Comparison of ENCODE assay signal across 25 mouse cellular contexts in genomic region chr1:180267151-180267550, GRCm38 (mm10). TPM values are rescaled to one million over a fixed set of nuclear protein-coding genes. Genes with fewer than 3 reads are reported as not detected.
DNase-seq lines count a peak whose midpoint lies in the region; ATAC-seq and TF ChIP-seq lines count a peak whose summit lies in the region.
"Had no signal": no experiment of that assay in that cellular context is flagged by ENCODE, and none has a peak within 500 bp of the region (broad histone marks: within the 10 kb centered on the region; RNA-seq: fewer than 3 reads in every experiment).

No protein-coding gene starts in this region.

- H3K27me3 ChIP-seq in lung, postnatal 0 days (replicated peaks; ENCODE audit: insufficient read depth, low read length), result no peaks in the 10 kb centered on the region
- H3K27me3 ChIP-seq in midbrain, embryonic 11.5 days (ENCODE audit: control insufficient read depth, insufficient read depth, low read length), result no peaks in the 10 kb centered on the region
- H3K27me3 ChIP-seq in midbrain, embryonic 16.5 days (ENCODE audit: control insufficient read depth, insufficient read depth, low read depth, low read length), result peaks cover 7% of the 10 kb centered on the region
- H3K27me3 ChIP-seq: CH12.LX; forebrain, embryonic 15.5 days; Patski had no signal

- no peak overlapping the region for H3K4me3 ChIP-seq in lung, postnatal 0 days (ENCODE audit: low read depth, low read length)
- no peak overlapping the region for H3K4me3 ChIP-seq in midbrain, embryonic 11.5 days (ENCODE audit: low read depth, low read length)
- no peak overlapping the region for H3K4me3 ChIP-seq in midbrain, embryonic 16.5 days (ENCODE audit: low read depth, low read length)
- H3K4me3 ChIP-seq: embryonic facial prominence, embryonic 10.5 days; embryonic facial prominence, embryonic 12.5 days; forebrain, embryonic 13.5 days; forebrain, embryonic 15.5 days had no signal

- H3K36me3 ChIP-seq in lung, postnatal 0 days (ENCODE audit: insufficient read depth, low read length), result no peaks in the 10 kb centered on the region
- H3K36me3 ChIP-seq in midbrain, embryonic 11.5 days (ENCODE audit: control insufficient read depth, insufficient read depth, low read length), result no peaks in the 10 kb centered on the region
- no peaks in the 10 kb centered on the region for H3K36me3 ChIP-seq in midbrain, embryonic 16.5 days (ENCODE audit: control insufficient read depth, insufficient read depth, low read length)
- H3K36me3 ChIP-seq: embryonic facial prominence, embryonic 10.5 days; embryonic facial prominence, embryonic 12.5 days; forebrain, embryonic 15.5 days; G1E had no signal

- H3K4me1 ChIP-seq in lung, postnatal 0 days (ENCODE audit: insufficient read depth, low read depth, low read length), result peaks cover 2% of the 10 kb centered on the region; the same call in 1 of the 2 replicates
- H3K4me1 ChIP-seq in midbrain, embryonic 11.5 days (ENCODE audit: control insufficient read depth, insufficient read depth, low read length), result no peaks in the 10 kb centered on the region
- H3K4me1 ChIP-seq in midbrain, embryonic 16.5 days (ENCODE audit: control insufficient read depth, insufficient read depth, low read length), result no peaks in the 10 kb centered on the region
- H3K4me1 ChIP-seq: forebrain, embryonic 13.5 days; forebrain, embryonic 15.5 days had no signal

- H3K27ac ChIP-seq in lung, postnatal 0 days (ENCODE audit: low read length), result no peak overlapping the region
- H3K27ac ChIP-seq in midbrain, embryonic 11.5 days (ENCODE audit: low read depth, low read length), result no peak overlapping the region
- H3K27ac ChIP-seq in midbrain, embryonic 16.5 days (ENCODE audit: low read length), result no peak overlapping the region
- H3K27ac ChIP-seq: embryonic facial prominence, embryonic 10.5 days; embryonic facial prominence, embryonic 12.5 days; forebrain, embryonic 13.5 days; forebrain, embryonic 15.5 days had no signal

- no peak for ATAC-seq in lung, postnatal 0 days
- no peak for ATAC-seq in midbrain, embryonic 11.5 days (ENCODE audit: low FRiP score)
- ATAC-seq in midbrain, embryonic 16.5 days, result no peak
- ATAC-seq: activated CD4-positive, CD25-positive, alpha-beta regulatory T cell, adult 4 months; CD4-positive, CD25-positive, alpha-beta regulatory T cell, adult 4 months; forebrain, embryonic 13.5 days; Patski had no signal

- H3K9ac ChIP-seq in lung, postnatal 0 days (replicated peaks; ENCODE audit: low read depth), result no peak overlapping the region
- H3K9ac ChIP-seq in midbrain, embryonic 11.5 days (ENCODE audit: low read length), result no peak overlapping the region
- no peak overlapping the region for H3K9ac ChIP-seq in midbrain, embryonic 16.5 days (ENCODE audit: low read depth, low read length)
- H3K9ac ChIP-seq: embryonic facial prominence, embryonic 12.5 days; forebrain, embryonic 13.5 days; forebrain, embryonic 15.5 days had no signal

- DNase-seq in adrenal gland, adult 8-10 months, result peak; percentile 0
- DNase-seq in adrenal gland, postnatal 10 days, result no peak
- DNase-seq in heart, adult 11 months, result peak; percentile 89
- no peak for DNase-seq in heart, adult 18-20 months
- peak; percentile 4 for DNase-seq in lung, postnatal 0 days (ENCODE audit: low spot score)
- no peak for DNase-seq in lung, postnatal 10 days
- peak; percentile 77 for DNase-seq in midbrain, embryonic 11.5 days (ENCODE audit: low spot score, missing footprints)
- DNase-seq: adrenal gland, postnatal 14 days; adrenal gland, postnatal 36 days; B cell, adult 2 months; cerebellum, adult 11-12 months; cerebellum, adult 2 months; cerebellum, adult 9-10 months; cerebellum, postnatal 10 days; cerebellum, postnatal 25 days had no signal

- 59% methylated on average over 10 of the region's 10 CpGs for WGBS in lung, postnatal 0 days
- WGBS in midbrain, embryonic 11.5 days, result 78% methylated on average over 10 of the region's 10 CpGs
- 78% methylated on average over 10 of the region's 10 CpGs for WGBS in midbrain, embryonic 16.5 days

- no peak for TF ChIP-seq CTCF in lung, postnatal 0 days (IDR thresholded peaks at IDR 0.05)

- no peak for TF ChIP-seq EP300 in lung, postnatal 0 days (IDR thresholded peaks at IDR 0.05)

- no peak overlapping the region for H3K4me2 ChIP-seq in lung, postnatal 0 days (replicated peaks; ENCODE audit: low read depth, low read length)
- no peak overlapping the region for H3K4me2 ChIP-seq in midbrain, embryonic 11.5 days
- H3K4me2 ChIP-seq in midbrain, embryonic 16.5 days (ENCODE audit: low read length), result no peak overlapping the region
- H3K4me2 ChIP-seq: embryonic facial prominence, embryonic 12.5 days; forebrain, embryonic 13.5 days; forebrain, embryonic 15.5 days had no signal

- H3K9me3 ChIP-seq in lung, postnatal 0 days (ENCODE audit: low read length), result no peaks in the 10 kb centered on the region
- H3K9me3 ChIP-seq in midbrain, embryonic 11.5 days (ENCODE audit: control insufficient read depth, low read length), result no peaks in the 10 kb centered on the region
- H3K9me3 ChIP-seq in midbrain, embryonic 16.5 days (replicated peaks; ENCODE audit: control insufficient read depth, low read length, poor library complexity, severe bottlenecking), result no peaks in the 10 kb centered on the region
- H3K9me3 ChIP-seq: embryonic facial prominence, embryonic 10.5 days; embryonic facial prominence, embryonic 12.5 days; forebrain, embryonic 13.5 days; forebrain, embryonic 15.5 days; G1E had no signal

RNA-seq across cellular contexts. Expression of gene Psen2, which starts 3.9 kb away (rescaled TPM):
- 10 to 100 TPM; 33.1 to 43.1 (median 38.4) TPM for total RNA-seq in adrenal gland, adult 8-10 months (2022)
- 10 to 100 TPM; 25.4 to 26.7 TPM for total RNA-seq in adrenal gland, postnatal 10 days (2021)
- total RNA-seq in heart, adult 18-20 months (2021), result 10 to 100 TPM; 12.1 to 16.3 TPM
- polyA plus RNA-seq in lung, postnatal 0 days (2015; fragmentation: Nextera tagmentation; extraction: Ambion mirVana), result 25.1 and 26.4 TPM in 2 replicates
- 5.2 and 5.4 TPM in 2 replicates for polyA plus RNA-seq in midbrain, embryonic 11.5 days (2014; fragmentation: Nextera tagmentation; extraction: Ambion mirVana)
- polyA plus RNA-seq in midbrain, embryonic 16.5 days (2015; fragmentation: Nextera tagmentation; extraction: Ambion mirVana), result 15.0 and 20.2 TPM in 2 replicates

Comparison
In these comparisons a context has a peak if more than half of its experiments do, and no peak if none do; other contexts are left out.
1. DNase-seq: peak in adrenal gland, adult 8-10 months (single experiment), heart, adult 11 months (single experiment), lung, postnatal 0 days (single experiment) and midbrain, embryonic 11.5 days (single experiment); none in adrenal gland, postnatal 10 days (single experiment), heart, adult 18-20 months (0 of 2) and lung, postnatal 10 days (single experiment).